Mouse (Mus musculus): ENCODE measurements around the gene Zfp955a.
"Not testable (repeated sequence)": the region's sequence is repeated elsewhere in the genome, so short reads cannot be mapped to it uniquely, and the experiment has no call there.

Gene Zfp955a

GRCm38 (mm10) chr17:33254530-33255318, at the start of gene Zfp955a:
Gene Zfp955a, minus strand, starts transcription at chr17:33255145.
- H3K4me3 ChIP-seq (replicated peaks; ENCODE audit: low read length); H3K9me3 ChIP-seq (ENCODE audit: low read length); H3K27me3 ChIP-seq (ENCODE audit: insufficient read depth, low read length); H3K36me3 ChIP-seq (ENCODE audit: insufficient read depth, low read length); H3K4me1 ChIP-seq (replicated peaks; ENCODE audit: low read depth, low read length): not testable (repeated sequence)

GRCm38 (mm10) chr17:33289876-33290149, 34.9 kb upstream of the Zfp955a start:
- peak overlapping the region; percentile 37; the same call in 1 of the 2 replicates for H3K4me3 ChIP-seq (replicated peaks; ENCODE audit: low read length)
- not testable (repeated sequence) for H3K4me1 ChIP-seq (replicated peaks; ENCODE audit: low read depth, low read length); H3K9me3 ChIP-seq (ENCODE audit: low read length); H3K36me3 ChIP-seq (ENCODE audit: insufficient read depth, low read length); H3K27me3 ChIP-seq (ENCODE audit: insufficient read depth, low read length)

- H3K4me3 ChIP-seq (replicated peaks; ENCODE audit: low read length) = peak within 1 kb of the TSS; percentile 37; the same call in 1 of the 2 replicates
- not testable (repeated sequence) for H3K4me1 ChIP-seq (replicated peaks; ENCODE audit: low read depth, low read length); H3K36me3 ChIP-seq (ENCODE audit: insufficient read depth, low read length); H3K9me3 ChIP-seq (ENCODE audit: low read length); H3K27me3 ChIP-seq (ENCODE audit: insufficient read depth, low read length)
Observed at GRCm38 (mm10) chr17:33289039-33289875, 34.3 kb upstream of the Zfp955a start, which contains the start of gene Zfp955b. Gene Zfp955b, plus strand, starts transcription at chr17:33289544.

- Histone ChIP-seq H3K4me3 (replicated peaks; ENCODE audit: low read length) (no peak overlapping the region), H3K4me1 (replicated peaks; ENCODE audit: low read depth, low read length) (no peaks in the 10 kb centered on the region), H3K27me3 (ENCODE audit: insufficient read depth, low read length) (no peaks in the 10 kb centered on the region), H3K9me3 (ENCODE audit: low read length) (no peaks in the 10 kb centered on the region), H3K36me3 (ENCODE audit: insufficient read depth, low read length) (no peaks in the 10 kb centered on the region)
- no peak for TF ChIP-seq NANOG (IDR thresholded peaks at IDR 0.05; ENCODE audit: borderline replicate concordance, low read length)
- no peak for TF ChIP-seq POU5F1 (IDR thresholded peaks at IDR 0.05; ENCODE audit: borderline replicate concordance, low read length)
- no peak for TF ChIP-seq CTCF (conservative IDR thresholded peaks at IDR 0.05; ENCODE audit: low read length)
Observed at GRCm38 (mm10) chr17:33268907-33269306, 14.0 kb upstream of the Zfp955a start.

GRCm38 (mm10) chr17:33264376-33264775, 9.4 kb upstream of the Zfp955a start, which contains the start of gene Olfr63:
Gene Olfr63, plus strand, starts transcription at chr17:33264676.
- no peaks in the 10 kb centered on the region for H3K9me3 ChIP-seq (ENCODE audit: low read length)
- no peaks in the 10 kb centered on the region for H3K36me3 ChIP-seq (ENCODE audit: insufficient read depth, low read length)
- H3K27me3 ChIP-seq (ENCODE audit: insufficient read depth, low read length) = no peaks in the 10 kb centered on the region
- TF ChIP-seq POU5F1 (IDR thresholded peaks at IDR 0.05; ENCODE audit: borderline replicate concordance, low read length) = no peak
- TF ChIP-seq CTCF (conservative IDR thresholded peaks at IDR 0.05; ENCODE audit: low read length) = no peak
- no peak for TF ChIP-seq NANOG (IDR thresholded peaks at IDR 0.05; ENCODE audit: borderline replicate concordance, low read length)
- H3K4me3 ChIP-seq (replicated peaks; ENCODE audit: low read length) = no peak within 1 kb of the TSS
- H3K4me1 ChIP-seq (replicated peaks; ENCODE audit: low read depth, low read length) = no peaks in the 10 kb centered on the region

GRCm38 (mm10) chr17:33255319-33255657, 343 bp upstream of the Zfp955a start:
- H3K27me3 ChIP-seq (ENCODE audit: insufficient read depth, low read length); H3K4me1 ChIP-seq (replicated peaks; ENCODE audit: low read depth, low read length); H3K4me3 ChIP-seq (replicated peaks; ENCODE audit: low read length); H3K36me3 ChIP-seq (ENCODE audit: insufficient read depth, low read length); H3K9me3 ChIP-seq (ENCODE audit: low read length): not testable (repeated sequence)

- H3K9me3 ChIP-seq (ENCODE audit: low read length); H3K27me3 ChIP-seq (ENCODE audit: insufficient read depth, low read length): not testable (repeated sequence)
Observed at GRCm38 (mm10) chr17:33236646-33237045, 18.3 kb downstream of the Zfp955a start.

GRCm38 (mm10) chr17:33221590-33221989, 33.4 kb downstream of the Zfp955a start, which contains the start of gene Olfr1564:
Gene Olfr1564, minus strand, starts transcription at chr17:33221690.
- Histone ChIP-seq H3K36me3 (ENCODE audit: insufficient read depth, low read length) (no peaks in the 10 kb centered on the region), H3K4me1 (replicated peaks; ENCODE audit: low read depth, low read length) (no peaks in the 10 kb centered on the region), H3K27me3 (ENCODE audit: insufficient read depth, low read length) (no peaks in the 10 kb centered on the region), H3K9me3 (ENCODE audit: low read length) (peaks cover 10% of the 10 kb centered on the region), H3K4me3 (replicated peaks; ENCODE audit: low read length) (no peak within 1 kb of the TSS)
- TF ChIP-seq CTCF (conservative IDR thresholded peaks at IDR 0.05; ENCODE audit: low read length) = no peak
- TF ChIP-seq POU5F1 (IDR thresholded peaks at IDR 0.05; ENCODE audit: borderline replicate concordance, low read length) = no peak
- no peak for TF ChIP-seq NANOG (IDR thresholded peaks at IDR 0.05; ENCODE audit: borderline replicate concordance, low read length)

More at GRCm38 (mm10) chr17:33236646-33237045, 18.3 kb downstream of the Zfp955a start:
- peaks cover 13% of the 10 kb centered on the region for H3K36me3 ChIP-seq (ENCODE audit: insufficient read depth, low read length)
- H3K4me1 ChIP-seq (replicated peaks; ENCODE audit: low read depth, low read length); H3K4me3 ChIP-seq (replicated peaks; ENCODE audit: low read length): not testable (repeated sequence)

- H3K36me3 ChIP-seq (ENCODE audit: insufficient read depth, low read length); H3K27me3 ChIP-seq (ENCODE audit: insufficient read depth, low read length); H3K9me3 ChIP-seq (ENCODE audit: low read length); H3K4me3 ChIP-seq (replicated peaks; ENCODE audit: low read length); H3K4me1 ChIP-seq (replicated peaks; ENCODE audit: low read depth, low read length): not testable (repeated sequence)
Observed at GRCm38 (mm10) chr17:33191002-33191401, 63.9 kb downstream of the Zfp955a start, which contains the start of gene Olfr239. Gene Olfr239, plus strand, starts transcription at chr17:33191302.

Data from E14TG2a.4 (cell line).